Mouse (Mus musculus): Measurements from ENCODE around the gene P4ha1.

DNA sequence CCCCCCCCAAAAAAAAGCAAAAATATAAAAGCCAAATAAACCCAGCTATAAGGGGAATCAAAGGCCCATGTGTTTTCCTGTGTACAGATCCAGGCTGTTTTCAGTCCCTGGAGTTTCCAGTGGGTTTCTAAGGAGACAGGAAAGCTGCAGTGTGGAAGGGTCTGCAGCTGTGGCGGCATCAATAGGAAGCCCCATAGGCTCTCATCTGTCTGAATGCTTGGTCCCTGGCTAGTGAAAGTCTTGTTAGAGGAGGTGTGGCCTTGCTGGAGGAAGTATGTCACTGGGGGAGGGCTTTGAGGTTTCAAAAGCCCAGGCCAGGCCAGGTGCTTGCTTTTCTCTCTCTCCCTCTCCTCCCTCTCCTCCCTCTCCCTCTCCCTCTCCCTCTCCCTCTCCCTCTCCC lies 39.3 kb upstream of the P4ha1 start:
- TF ChIP-seq POLR2A (IDR thresholded peaks at IDR 0.05; ENCODE audit: borderline replicate concordance, extremely low read depth, insufficient read depth, insufficient read length, poor library complexity, severe bottlenecking): no peak
- TF ChIP-seq CTCF (IDR thresholded peaks at IDR 0.05; ENCODE audit: borderline replicate concordance, extremely low read depth, insufficient read depth, insufficient read length): no peak
